Mouse (Mus musculus) heart, adult 9 months (tissue): ENCODE data around the gene Gm8271.
"Not testable (repeated sequence)": the region's sequence is repeated elsewhere in the genome, so short reads cannot be mapped to it uniquely, and the experiment has no call there.

ENCODE experiments used
- DNase-seq, 2 experiments: peaks; one replicate each; pipeline ENCODE4 v3.0.0; 2022; ENCODE audit warnings: low spot score in 2 of 2

The Gm8271 gene

GRCm38 (mm10) chr14:5185493-5185892 is at the start of gene Gm8271:
TSS of gene Gm8271 (plus strand) at chr14:5185793.
- not testable (repeated sequence) for DNase-seq

- DNase-seq = not testable (repeated sequence)
These were observed 21.4 kb upstream of the Gm8271 start, which contains the start of gene Gm3317 for GRCm38 (mm10) chr14:5164235-5164634. TSS of gene Gm3317 (plus strand) at chr14:5164535.
